Mouse (Mus musculus) frontal cortex, postnatal 25 days (tissue): ENCODE measurements at regions not wholly inside any gene's neighbourhood (a gene's known extent, or its start where the extent isn't known, plus 50 kb on each side); places are given as distances from the start of the nearest gene placed in this dataset.

Source experiments
- DNase-seq, 2 experiments: peaks; one replicate each; pipeline ENCODE4 v3.0.0; 2022; ENCODE audit warnings: low spot score in 2 of 2

DNA sequence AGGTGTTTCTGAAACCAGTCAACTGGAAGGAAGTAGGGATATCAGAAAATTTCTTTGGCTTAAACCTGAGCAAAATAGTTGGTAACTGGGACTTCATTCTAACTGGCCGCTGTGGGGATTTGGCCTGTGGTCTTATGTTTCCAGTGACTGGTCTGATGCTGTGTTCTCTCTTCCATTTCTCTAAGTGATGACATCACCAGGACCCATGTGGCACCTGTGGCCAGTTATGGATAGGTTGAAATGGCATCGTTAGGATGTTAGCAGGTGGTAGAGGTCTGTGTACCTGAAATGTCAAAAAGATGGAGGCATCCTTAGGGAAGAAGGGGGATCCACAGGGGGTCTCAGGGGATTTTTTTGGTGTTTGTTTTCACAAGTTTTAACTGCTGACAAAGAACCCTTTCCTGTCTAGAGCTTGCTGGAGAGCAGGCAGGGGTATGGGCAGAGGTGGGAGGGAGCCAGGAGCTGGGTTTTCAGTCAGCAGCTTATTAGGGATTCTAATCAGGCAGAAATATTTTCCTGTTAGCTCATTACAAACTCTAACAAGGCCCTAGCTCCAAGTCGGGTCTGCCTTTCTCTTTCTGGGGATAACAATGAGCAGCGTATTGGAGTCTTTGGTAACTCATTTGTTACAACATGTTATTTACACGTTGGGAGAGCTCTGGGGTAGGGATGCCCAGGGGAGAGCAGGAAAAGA lies 170.2 kb downstream of the Adck1 start:
- no peak for DNase-seq

DNA sequence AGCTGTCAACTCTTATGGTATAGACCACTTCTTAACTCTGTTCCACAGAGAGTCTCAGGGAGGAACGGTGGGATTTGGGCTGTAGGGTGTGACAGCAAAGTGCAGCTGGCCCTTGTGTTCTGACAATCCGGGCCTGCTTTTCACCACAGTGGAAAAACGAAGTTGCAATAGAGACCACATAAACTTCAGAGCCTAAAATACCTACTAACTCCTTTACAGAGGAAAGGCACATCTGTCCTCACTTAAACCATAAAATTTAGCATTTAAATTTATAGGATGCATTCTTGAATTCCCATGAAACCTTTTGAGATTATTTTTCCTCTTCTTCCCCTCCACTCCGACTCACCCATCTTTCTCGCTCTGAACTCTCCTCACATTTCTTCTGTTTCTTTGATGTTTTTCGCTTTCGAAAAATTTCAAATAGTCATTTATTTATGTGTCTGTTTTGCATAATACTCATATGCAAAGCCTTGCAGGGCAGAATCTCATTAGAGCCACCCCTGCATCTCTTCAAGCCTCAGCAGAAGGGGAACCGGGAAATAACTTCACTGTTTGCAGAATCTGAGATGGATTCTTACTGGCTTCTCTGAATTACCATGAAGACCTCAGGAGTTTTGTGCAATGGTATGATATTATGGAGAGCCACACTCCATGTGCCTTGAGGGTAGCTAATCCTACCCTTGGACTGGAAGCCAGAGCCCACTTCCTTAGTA lies 172.1 kb downstream of the Adck1 start:
- no peak for DNase-seq

DNA sequence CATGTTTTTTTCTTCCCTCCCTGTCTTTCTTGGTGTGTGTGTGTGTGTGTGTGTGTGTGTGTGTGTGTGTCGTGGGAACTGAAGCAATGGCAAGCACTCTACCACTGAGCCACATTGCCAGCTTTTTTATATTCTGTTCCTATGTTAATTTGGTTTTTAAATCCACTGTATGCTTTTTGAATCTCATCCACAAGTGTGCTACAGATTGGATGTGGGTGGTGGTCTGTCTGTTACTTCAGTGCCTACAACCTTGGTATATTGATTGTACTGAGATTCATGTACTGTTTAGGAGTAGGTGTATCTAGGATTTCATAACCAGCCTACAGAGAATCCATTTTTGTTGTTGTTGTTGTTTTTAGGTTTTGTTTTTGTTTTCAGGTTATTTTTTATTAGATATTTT lies 170.8 kb upstream of the Nrxn3 start:
- DNase-seq = no peak

DNA sequence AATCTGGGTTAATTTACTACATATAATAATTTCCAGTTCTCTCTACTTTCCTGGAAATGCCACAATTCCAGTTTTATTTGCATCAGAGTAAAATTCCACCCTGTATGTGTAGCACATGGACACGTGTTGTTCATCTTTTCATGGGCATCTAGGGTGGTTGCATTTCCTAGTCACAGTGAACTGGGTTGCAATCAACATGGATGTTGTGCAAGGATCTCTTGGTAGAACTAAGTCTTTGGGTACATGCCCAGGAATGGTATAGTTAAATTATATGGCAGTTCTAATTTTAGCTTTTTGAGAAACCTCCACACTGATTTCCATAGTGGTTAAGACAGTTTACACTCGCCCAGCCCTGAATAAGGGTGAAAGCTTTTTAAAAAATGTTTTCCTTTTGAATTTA lies 167.2 kb upstream of the Nrxn3 start:
- no peak for DNase-seq

DNA sequence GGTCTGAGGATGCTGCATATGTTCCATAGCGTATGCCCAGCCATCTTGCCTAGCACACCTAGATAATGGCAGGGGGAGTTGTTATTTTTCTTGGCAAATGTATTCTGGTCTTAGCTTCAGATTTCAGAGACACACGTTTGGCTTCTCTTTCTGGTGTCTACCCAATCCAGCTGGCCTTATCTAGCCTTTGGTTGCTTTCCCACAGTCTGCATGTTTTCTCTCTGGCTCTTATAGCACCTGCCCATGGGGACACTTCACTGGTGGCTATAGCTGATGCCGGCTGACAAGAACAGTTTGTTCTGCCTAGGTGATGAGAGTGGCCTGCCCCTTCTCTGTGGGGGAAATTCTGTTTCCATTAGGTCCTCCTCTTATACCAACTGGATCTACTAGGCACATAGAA lies 164.6 kb upstream of the Nrxn3 start:
- DNase-seq = no peak

DNA sequence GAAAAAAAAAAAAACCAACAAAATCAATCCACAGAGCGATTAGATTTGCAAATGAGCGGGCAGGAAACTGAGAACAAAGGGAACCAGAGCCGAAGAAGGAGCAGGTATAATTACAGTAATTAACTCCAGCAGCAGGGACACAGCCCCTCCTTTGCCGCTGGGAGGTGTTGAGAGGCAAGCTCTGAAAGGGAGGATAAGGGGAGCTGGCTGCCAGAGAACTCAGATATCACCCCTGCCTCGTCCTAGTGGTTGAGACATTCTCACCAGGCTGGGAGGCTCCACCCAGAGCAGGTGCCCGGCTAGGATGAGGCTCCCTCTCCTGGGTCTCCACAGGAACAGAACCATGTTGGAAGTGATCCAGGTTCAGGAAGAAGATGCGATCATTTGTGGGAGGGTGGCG lies 142.7 kb upstream of the Nrxn3 start:
- DNase-seq = peak in 1 of 2 experiments; percentile 14

DNA sequence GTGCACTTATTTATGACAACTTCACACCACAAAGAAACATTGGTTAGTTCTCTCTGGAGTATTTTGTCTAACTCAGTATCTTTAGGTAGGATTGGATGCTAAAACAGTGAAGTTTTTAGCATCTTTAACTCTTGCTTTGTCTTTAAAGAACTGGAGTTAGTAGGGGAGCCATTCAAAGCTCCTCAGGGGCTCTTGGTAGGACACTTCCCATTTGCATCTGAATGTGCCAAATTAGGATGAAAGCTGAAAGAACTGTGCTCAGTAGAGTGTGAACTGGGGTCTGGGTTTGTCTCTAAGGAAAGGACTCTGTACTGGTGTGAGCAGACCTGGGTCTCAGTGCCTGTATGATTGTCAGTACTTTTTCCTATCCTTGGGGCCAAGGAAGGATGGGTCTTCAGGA lies 116.7 kb upstream of the Nrxn3 start:
- DNase-seq = no peak

DNA sequence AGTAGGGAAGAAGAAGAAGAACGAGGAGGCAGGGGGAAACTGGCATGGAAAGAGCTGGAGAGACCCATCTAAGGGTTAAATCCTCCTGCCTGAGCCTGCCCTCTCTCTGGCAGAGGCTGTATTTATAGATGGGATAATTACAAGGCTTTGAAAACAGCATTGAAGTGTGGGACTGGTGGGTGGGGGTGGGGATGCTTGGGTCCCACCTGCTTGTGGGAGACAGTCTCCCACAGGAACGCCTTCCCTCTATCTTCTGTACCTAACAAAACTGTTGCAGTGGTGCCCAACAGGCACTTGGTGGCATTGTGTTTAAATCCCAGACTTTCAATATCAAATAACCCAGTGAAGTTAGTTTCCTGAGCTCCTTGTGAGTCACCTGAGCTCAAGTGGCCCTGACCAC lies 102.6 kb upstream of the Nrxn3 start:
- DNase-seq = no peak

DNA sequence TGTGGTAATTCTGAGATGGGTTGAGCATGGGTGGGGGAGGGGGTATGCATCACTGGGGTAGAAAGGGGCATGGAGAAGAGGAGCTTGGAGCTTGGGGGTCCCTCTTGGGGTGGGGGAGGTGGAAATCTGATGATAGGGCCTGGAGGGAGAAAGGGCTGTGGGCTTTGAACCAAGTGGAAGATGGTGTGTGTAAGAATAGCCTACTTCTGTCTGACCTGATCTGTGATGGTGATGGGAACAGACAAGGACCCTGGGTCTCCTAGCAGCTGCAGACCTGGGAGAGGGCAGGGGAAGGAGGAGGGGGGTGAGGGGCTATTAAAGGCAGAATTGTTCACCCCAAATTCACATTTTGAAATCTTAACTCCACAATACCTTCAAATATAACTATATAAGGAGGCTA lies 78.4 kb upstream of the Nrxn3 start:
- DNase-seq = no peak

DNA sequence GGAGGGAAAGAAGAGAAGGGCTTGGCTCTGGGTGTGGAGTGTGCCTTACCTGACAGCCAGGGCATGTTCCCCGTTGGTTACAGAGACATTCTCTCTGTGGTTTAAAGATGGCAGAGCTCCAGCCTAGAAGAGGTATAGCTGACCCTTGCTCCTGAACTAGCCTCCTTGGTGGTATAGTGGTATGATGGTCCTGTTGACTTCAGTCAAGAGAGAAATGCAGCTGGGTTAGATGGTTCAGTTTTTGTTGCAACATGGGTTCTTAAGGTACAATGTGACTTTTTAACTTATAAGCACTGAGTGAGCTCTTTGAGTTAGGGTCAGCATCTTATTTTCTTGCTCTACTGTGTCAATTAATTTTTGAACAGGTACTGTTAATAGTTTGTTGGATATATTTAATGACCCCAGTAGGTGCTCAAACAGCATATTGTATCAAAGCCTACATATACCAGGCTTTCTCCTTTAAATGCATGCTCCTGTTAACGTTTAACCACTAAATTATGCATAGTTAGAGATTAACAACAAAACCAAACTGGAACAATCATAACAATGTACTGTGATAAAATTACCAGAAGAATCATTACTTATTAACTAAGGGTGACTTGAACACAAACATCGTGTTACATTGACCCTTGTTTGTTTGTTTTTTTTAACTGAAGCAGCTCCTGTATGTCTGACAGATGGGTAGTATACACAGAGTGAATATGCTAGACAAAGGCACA lies 70.5 kb upstream of the Nrxn3 start:
- DNase-seq = no peak
